Mouse (Mus musculus) liver, embryonic 16.5 days (tissue): ENCODE results near the gene Gtf2f2. TPM values are rescaled to one million over a fixed set of nuclear protein-coding genes. Genes with fewer than 3 reads are reported as not detected.
A peak's percentile ranks its signal among the peaks of the same experiment; 100 is the strongest.

Experiments
- ATAC-seq: fragments of 200-750 bp; cut with Nextera tagmentation; 2 replicates; pipeline ENCODE4 v1.8.0; 2017; ENCODE audit warnings: low read depth, mild to moderate bottlenecking, moderate number of reproducible peaks, moderate library complexity
- H3K27ac ChIP-seq: fragments of 300-500 bp; sonication (generic); 2 replicates; pipeline ENCODE4 v1.5.1; 2014; ENCODE audit warnings: mild to moderate bottlenecking, low read length
- H3K27me3 ChIP-seq: fragments of 300-500 bp; sonication (generic); 2 replicates; pipeline ENCODE4 v1.6.1; 2014; ENCODE audit warnings: low read depth, low read length, mixed read lengths; ENCODE audit not compliant: control insufficient read depth, insufficient read depth
- H3K36me3 ChIP-seq: fragments of 300-500 bp; sonication (generic); 2 replicates; pipeline ENCODE4 v1.6.1; 2014; ENCODE audit warnings: mild to moderate bottlenecking; ENCODE audit not compliant: control insufficient read depth, insufficient read depth
- H3K4me1 ChIP-seq: fragments of 300-500 bp; sonication (generic); 2 replicates; pipeline ENCODE4 v1.6.1; 2014; ENCODE audit warnings: low read depth, low read length, mixed read lengths; ENCODE audit not compliant: control insufficient read depth
- H3K4me2 ChIP-seq: fragments of 300-500 bp; sonication (generic); 2 replicates; pipeline ENCODE4 v1.6.1; 2014; ENCODE audit warnings: low read depth, low read length, mixed read lengths
- H3K4me3 ChIP-seq: fragments of 300-500 bp; sonication (generic); 2 replicates; pipeline ENCODE4 v1.5.1; 2014; ENCODE audit warnings: low read depth, mild to moderate bottlenecking, low read length
- H3K9ac ChIP-seq: fragments of 300-500 bp; sonication (generic); 2 replicates; pipeline ENCODE4 v1.6.1; 2014; ENCODE audit warnings: low read depth, low read length
- H3K9me3 ChIP-seq: fragments of 300-500 bp; sonication (generic); replicated peaks from 2 replicates; pipeline ENCODE4 v1.6.1; 2016; ENCODE audit warnings: low read length; ENCODE audit not compliant: control insufficient read depth
- WGBS: fragments of 180-500 bp; shearing (Covaris S2); extraction: QIAGEN DNeasy Blood & Tissue Kit; methylation state at CpG from one replicate; pipeline ENCODE4 v1.1.7; 2014; ENCODE audit not compliant: insufficient replicate concordance; 5-methylcytosine and 5-hydroxymethylcytosine counted together
- polyA plus RNA-seq: library from polyadenylated mRNA; unstranded; fragments of >200 nt; fragmentation: Nextera tagmentation; extraction: Ambion mirVana; gene quantifications from 2 replicates; pipeline ENCODE4 v1.2.1, GENCODE M21; 2015

Gene Gtf2f2
- polyA plus RNA-seq, 1 experiment from 2014 or later = 15.4 TPM

- Histone ChIP-seq H3K27ac (no peak overlapping the region), H3K27me3 (no peaks in the 10 kb centered on the region), H3K4me1 (no peaks in the 10 kb centered on the region), H3K4me3 (no peak overlapping the region), H3K36me3 (no peaks in the 10 kb centered on the region), H3K9ac (no peak overlapping the region), H3K9me3 (no peaks in the 10 kb centered on the region), H3K4me2 (no peak overlapping the region)
- WGBS = 66% methylated on average over 7 of the region's 7 CpGs
- no peak for ATAC-seq
Observed at GRCm38 (mm10) chr14:76032671-76033136, 22.0 kb upstream of the Gtf2f2 start.

GRCm38 (mm10) chr14:76031117-76031842 lies 20.6 kb upstream of the Gtf2f2 start:
- Histone ChIP-seq H3K4me1 (no peaks in the 10 kb centered on the region), H3K4me2 (no peak overlapping the region), H3K9ac (no peak overlapping the region), H3K27me3 (no peaks in the 10 kb centered on the region), H3K4me3 (no peak overlapping the region), H3K9me3 (no peaks in the 10 kb centered on the region), H3K36me3 (no peaks in the 10 kb centered on the region), H3K27ac (no peak overlapping the region)
- 60% methylated on average over 11 of the region's 11 CpGs for WGBS
- no peak for ATAC-seq

- no peaks in the 10 kb centered on the region for H3K36me3 ChIP-seq
- H3K9me3 ChIP-seq = no peaks in the 10 kb centered on the region
- WGBS = 70% methylated on average over 4 of the region's 4 CpGs
- H3K27ac ChIP-seq = no peak overlapping the region
- no peak overlapping the region for H3K9ac ChIP-seq
- ATAC-seq = no peak
- no peak overlapping the region for H3K4me3 ChIP-seq
- no peak overlapping the region for H3K4me2 ChIP-seq
- no peaks in the 10 kb centered on the region for H3K27me3 ChIP-seq
- H3K4me1 ChIP-seq = no peaks in the 10 kb centered on the region
Observed at GRCm38 (mm10) chr14:76024641-76025040, 14.0 kb upstream of the Gtf2f2 start.

- Histone ChIP-seq H3K4me1 (no peaks in the 10 kb centered on the region), H3K4me2 (no peak overlapping the region), H3K27ac (no peak overlapping the region), H3K36me3 (no peaks in the 10 kb centered on the region), H3K27me3 (no peaks in the 10 kb centered on the region), H3K9ac (no peak overlapping the region), H3K4me3 (no peak overlapping the region), H3K9me3 (no peaks in the 10 kb centered on the region)
- 61% methylated on average over 7 of the region's 7 CpGs for WGBS
- no peak for ATAC-seq
Observed at GRCm38 (mm10) chr14:76020927-76021719, 10.5 kb upstream of the Gtf2f2 start.

- no peaks in the 10 kb centered on the region for H3K36me3 ChIP-seq
- WGBS = 72% methylated on average over 5 of the region's 5 CpGs
- ATAC-seq = no peak
- no peak overlapping the region for H3K9ac ChIP-seq
- H3K27me3 ChIP-seq = no peaks in the 10 kb centered on the region
- H3K9me3 ChIP-seq = no peaks in the 10 kb centered on the region
- H3K4me2 ChIP-seq = no peak overlapping the region
- H3K4me1 ChIP-seq = no peaks in the 10 kb centered on the region
- no peak overlapping the region for H3K4me3 ChIP-seq
- H3K27ac ChIP-seq = no peak overlapping the region
Observed at GRCm38 (mm10) chr14:76020259-76020785, 9.7 kb upstream of the Gtf2f2 start.

DNA sequence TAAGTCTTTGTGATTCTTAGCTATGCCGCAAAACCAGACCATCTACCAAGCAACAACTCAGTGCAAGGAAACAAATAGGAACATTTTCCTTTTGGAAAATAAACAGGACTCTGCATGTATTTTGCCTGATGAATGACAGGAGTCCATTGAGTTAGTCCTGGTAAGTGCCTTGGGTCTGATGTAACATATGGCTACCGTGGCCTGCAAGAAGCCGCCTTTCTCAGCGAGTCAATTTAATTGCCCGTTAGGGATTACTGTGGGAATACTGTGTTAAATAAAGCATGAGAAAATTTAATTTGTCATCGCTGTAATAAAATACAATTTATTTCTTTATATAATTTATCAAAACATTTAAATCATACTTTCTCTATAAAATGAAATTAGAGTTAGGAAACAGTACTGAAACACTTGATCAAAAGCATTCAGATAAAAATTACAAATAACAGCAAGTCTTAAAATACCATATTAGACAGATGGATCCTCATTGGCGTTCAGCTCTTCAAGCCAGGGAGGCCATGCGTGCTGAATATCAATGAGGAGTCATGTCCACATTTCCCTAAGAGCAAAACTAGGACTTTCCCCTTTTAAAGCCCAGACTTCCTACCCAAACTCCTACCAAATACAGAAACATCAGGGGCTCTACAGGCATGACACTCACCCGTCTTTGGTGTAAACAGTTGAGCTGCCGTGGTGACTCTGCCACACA lies 7.3 kb upstream of the Gtf2f2 start:
- no peak overlapping the region for H3K9ac ChIP-seq
- no peaks in the 10 kb centered on the region for H3K9me3 ChIP-seq
- WGBS = 69% methylated on average over 10 of the region's 10 CpGs
- H3K27me3 ChIP-seq = no peaks in the 10 kb centered on the region
- no peak for ATAC-seq
- H3K36me3 ChIP-seq = no peaks in the 10 kb centered on the region
- H3K4me3 ChIP-seq = no peak overlapping the region
- no peaks in the 10 kb centered on the region for H3K4me1 ChIP-seq
- H3K4me2 ChIP-seq = no peak overlapping the region
- H3K27ac ChIP-seq = no peak overlapping the region

DNA sequence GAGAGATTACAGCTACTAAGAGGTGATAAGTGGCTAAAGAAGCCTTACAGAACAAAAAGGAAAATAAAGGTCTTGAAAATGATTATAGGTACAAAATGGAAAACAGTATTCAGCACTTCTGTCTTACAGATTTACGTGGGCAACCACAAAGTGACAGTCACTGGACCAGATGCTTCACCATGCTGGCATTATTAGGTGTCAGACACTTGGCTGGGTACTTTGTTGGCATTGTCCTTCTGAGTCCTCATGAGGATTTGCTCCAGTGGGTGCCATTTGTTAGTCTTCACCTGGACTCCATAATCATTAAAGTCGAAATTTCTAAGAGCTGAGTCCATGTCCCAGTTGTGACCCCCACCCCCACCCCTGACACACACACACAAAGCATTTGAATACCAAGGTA lies 3.7 kb upstream of the Gtf2f2 start:
- no peaks in the 10 kb centered on the region for H3K36me3 ChIP-seq
- peaks cover 9% of the 10 kb centered on the region for H3K4me1 ChIP-seq
- ATAC-seq = no peak
- no peaks in the 10 kb centered on the region for H3K27me3 ChIP-seq
- no peak overlapping the region for H3K27ac ChIP-seq
- no peak overlapping the region for H3K4me2 ChIP-seq
- no peak overlapping the region for H3K9ac ChIP-seq
- H3K4me3 ChIP-seq = no peak overlapping the region
- no peaks in the 10 kb centered on the region for H3K9me3 ChIP-seq
- WGBS = 36% methylated on average over 2 of the region's 2 CpGs

DNA sequence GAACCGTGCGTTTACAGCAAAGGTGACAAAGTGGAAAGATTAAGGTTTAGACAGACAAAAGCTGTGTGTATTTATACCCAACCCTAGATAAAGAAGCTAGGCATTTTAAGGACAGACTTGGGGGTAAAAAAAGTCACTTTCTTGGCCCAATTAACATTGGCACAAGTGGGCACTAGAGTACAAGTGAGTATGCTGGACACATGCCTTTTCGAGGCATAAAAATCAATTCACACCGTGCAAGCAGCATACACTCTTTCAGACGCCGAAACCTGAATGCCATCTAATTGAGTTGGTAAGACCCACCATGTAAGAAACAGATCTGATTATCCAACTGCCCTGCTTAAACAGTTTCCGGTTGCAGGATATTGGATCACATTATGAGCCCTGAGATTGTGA lies 395 bp upstream of the Gtf2f2 start:
- H3K9me3 ChIP-seq = no peaks in the 10 kb centered on the region
- H3K9ac ChIP-seq = peak overlapping the region; percentile 84; the same call in 1 of the 2 replicates
- no peaks in the 10 kb centered on the region for H3K36me3 ChIP-seq
- H3K4me1 ChIP-seq = peaks cover 15% of the 10 kb centered on the region
- WGBS = 26% methylated on average over 7 of the region's 7 CpGs
- no peaks in the 10 kb centered on the region for H3K27me3 ChIP-seq
- peak overlapping the region; percentile 80 for H3K4me2 ChIP-seq
- no peak overlapping the region for H3K27ac ChIP-seq
- ATAC-seq = no peak
- H3K4me3 ChIP-seq = peak overlapping the region; percentile 88
